Mouse (Mus musculus): ENCODE measurements around the gene 4930415O20Rik. TPM values are rescaled to one million over a fixed set of nuclear protein-coding genes. Genes with fewer than 3 reads are reported as not detected.

The 4930415O20Rik gene
- polyA plus RNA-seq (2021; fragmentation: Nextera tagmentation), result not detected in 2 replicates
- long read RNA-seq, experiment 1, result 0 reads
- long read RNA-seq, experiment 2, result 0 reads

DNA sequence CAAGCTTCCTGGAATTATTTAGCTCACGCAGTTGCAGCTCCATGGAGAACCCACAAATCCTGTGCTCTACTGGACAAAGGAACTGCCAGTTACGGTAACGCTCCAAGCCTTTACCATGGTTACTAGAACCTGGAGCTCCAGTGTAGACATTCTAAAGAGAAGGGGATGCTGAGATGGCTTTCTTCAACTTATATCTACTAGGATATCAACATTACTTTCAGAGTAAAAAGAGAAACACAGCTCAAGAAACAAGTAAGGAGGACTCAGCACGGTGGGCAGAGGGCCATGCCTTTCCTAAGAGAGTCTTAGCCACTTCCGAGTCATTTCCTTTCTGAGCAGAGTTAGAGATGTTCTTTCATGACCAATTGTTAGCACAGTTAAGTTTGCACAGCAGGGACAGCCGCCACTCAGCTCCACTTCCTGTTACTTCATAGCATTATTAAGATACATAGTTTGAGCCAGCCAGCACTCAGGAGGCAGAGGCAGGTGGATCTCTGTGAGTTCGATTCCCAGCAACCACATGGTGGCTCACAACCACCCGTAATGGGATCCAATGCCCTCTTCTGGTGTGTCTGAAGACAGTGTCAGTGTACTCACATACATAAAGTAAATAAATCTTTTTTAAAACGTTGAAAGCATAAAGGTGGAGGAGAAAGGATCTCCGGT, at the start of gene 4930415O20Rik, which contains the start of gene Ccnt1:
TSS of gene 4930415O20Rik (plus strand) at position 132 of the 666 bp plus-strand sequence.
TSS of gene Ccnt1 (minus strand) at position 51 of the 666 bp plus-strand sequence.

GRCm38 (mm10) chr15:98533881-98534627, 36.8 kb upstream of the 4930415O20Rik start, which contains the start of gene Kansl2:
Gene Kansl2, minus strand, starts transcription at chr15:98534264.

DNA sequence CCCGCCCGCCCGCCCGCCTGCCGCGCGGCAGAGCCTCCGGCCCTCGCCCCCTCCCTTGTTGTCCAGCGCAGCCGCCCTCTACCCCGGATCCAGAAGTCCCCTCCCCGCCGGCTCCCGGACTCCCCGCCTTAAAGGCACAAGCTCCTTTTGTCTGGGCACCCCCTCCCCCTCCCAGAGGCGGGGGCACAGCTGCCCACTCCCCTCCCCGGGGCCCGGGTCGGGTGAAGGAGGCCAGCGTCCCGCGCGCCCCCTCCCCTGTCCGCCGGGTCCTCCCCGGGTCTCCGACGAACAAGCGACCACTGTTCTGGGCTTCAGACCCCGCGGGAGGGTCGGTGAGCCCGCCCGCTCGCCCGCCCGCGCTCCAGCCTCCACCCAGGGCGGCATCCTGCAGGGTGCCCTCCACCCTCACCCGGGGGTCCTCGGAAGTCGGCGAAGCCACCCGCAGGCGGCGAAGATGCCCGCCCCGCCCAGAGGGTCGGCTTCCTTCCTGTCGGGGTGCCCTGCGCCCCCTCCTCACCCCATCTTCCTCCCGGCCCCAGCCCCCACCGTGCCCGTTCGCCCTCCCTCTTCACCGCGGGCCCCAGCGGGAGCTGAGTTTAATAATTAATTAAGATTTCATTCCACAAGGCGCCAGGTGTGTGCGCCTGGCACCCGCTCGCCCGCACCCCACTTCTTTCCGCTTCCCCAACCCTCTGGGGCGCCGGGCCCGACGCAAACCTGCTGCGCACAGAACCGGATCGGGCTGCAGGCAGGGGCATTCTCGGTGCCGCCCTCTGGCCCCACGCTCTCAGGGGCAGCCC, 38.7 kb downstream of the 4930415O20Rik start, which contains the start of gene Adcy6:
TSS of gene Adcy6 (minus strand) at position 746 of the 800 bp plus-strand sequence.

DNA sequence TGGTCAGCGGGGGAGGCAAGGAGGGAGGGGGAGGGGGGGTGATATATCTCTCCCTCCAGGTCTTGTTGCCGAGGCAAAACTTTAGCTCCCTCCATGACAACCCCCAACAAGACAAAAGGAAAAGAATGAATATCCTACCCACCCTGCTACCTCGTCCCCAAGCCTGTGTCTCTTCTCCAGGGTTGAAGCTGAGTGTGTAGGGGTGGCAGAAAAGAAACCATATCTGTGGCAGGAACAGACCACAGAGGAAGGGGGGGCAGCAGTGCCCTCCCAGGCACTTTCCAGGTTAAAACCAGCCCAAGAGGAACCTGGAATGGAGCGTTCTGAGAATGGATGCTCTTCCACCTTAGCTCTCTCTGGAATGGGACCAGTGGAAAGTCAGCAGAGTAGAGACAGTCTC, 59.7 kb downstream of the 4930415O20Rik start, which contains the start of gene Cacnb3:
TSS of gene Cacnb3 (plus strand) at position 301 of the 400 bp plus-strand sequence.

Other genes starting within 250 kb of the 4930415O20Rik start
- not detected in 2 replicates for gene Olfr284, start 230.0 kb upstream of the 4930415O20Rik start, polyA plus RNA-seq (2021; fragmentation: Nextera tagmentation)
- not detected in 2 replicates for gene Olfr283, start 190.1 kb upstream of the 4930415O20Rik start, polyA plus RNA-seq (2021; fragmentation: Nextera tagmentation)
- not detected in 2 replicates for gene Olfr282, start 139.8 kb upstream of the 4930415O20Rik start, polyA plus RNA-seq (2021; fragmentation: Nextera tagmentation)
- gene Olfr281, start 118.4 kb upstream of the 4930415O20Rik start, polyA plus RNA-seq (2021; fragmentation: Nextera tagmentation), result not detected in 2 replicates
- not detected in 2 replicates for gene OR5BS1P, start 101.1 kb upstream of the 4930415O20Rik start, polyA plus RNA-seq (2021; fragmentation: Nextera tagmentation)
- gene Lalba, start 88.3 kb upstream of the 4930415O20Rik start, polyA plus RNA-seq (2021; fragmentation: Nextera tagmentation), result not detected in 2 replicates
- gene Olfr279, start 78.6 kb upstream of the 4930415O20Rik start, polyA plus RNA-seq (2021; fragmentation: Nextera tagmentation), result 0.01 TPM in 1 of 2 replicates, not detected in the other
- gene Kansl2, start 36.7 kb upstream of the 4930415O20Rik start, polyA plus RNA-seq (2021; fragmentation: Nextera tagmentation), result 39.2 and 43.9 TPM in 2 replicates
- 21.6 and 24.3 TPM in 2 replicates for gene Ccnt1, start 81 bp upstream of the 4930415O20Rik start, polyA plus RNA-seq (2021; fragmentation: Nextera tagmentation)
- 2.3 and 3.5 TPM in 2 replicates for gene Adcy6, start 39.1 kb downstream of the 4930415O20Rik start, polyA plus RNA-seq (2021; fragmentation: Nextera tagmentation)
- gene Cacnb3, start 59.8 kb downstream of the 4930415O20Rik start, polyA plus RNA-seq (2021; fragmentation: Nextera tagmentation), result 69.9 and 113 TPM in 2 replicates
- gene Ddx23, start 91.9 kb downstream of the 4930415O20Rik start, polyA plus RNA-seq (2021; fragmentation: Nextera tagmentation), result 21.4 and 22.1 TPM in 2 replicates
- gene Rnd1, start 106.5 kb downstream of the 4930415O20Rik start, polyA plus RNA-seq (2021; fragmentation: Nextera tagmentation), result 18.2 and 20.5 TPM in 2 replicates
- gene Ccdc65, start 137.2 kb downstream of the 4930415O20Rik start, polyA plus RNA-seq (2021; fragmentation: Nextera tagmentation), result 8.6 and 9.4 TPM in 2 replicates
- 3.7 and 4.3 TPM in 2 replicates for gene Fkbp11, start 157.2 kb downstream of the 4930415O20Rik start, polyA plus RNA-seq (2021; fragmentation: Nextera tagmentation)
- gene Arf3, start 192.2 kb downstream of the 4930415O20Rik start, polyA plus RNA-seq (2021; fragmentation: Nextera tagmentation), result 83.7 and 260 TPM in 2 replicates
- gene Wnt10b, start 207.1 kb downstream of the 4930415O20Rik start, polyA plus RNA-seq (2021; fragmentation: Nextera tagmentation), result 0.10 TPM in 1 of 2 replicates, not detected in the other
- 0.93 and 1.6 TPM in 2 replicates for gene Wnt1, start 218.9 kb downstream of the 4930415O20Rik start, polyA plus RNA-seq (2021; fragmentation: Nextera tagmentation)
- 59.9 and 75.6 TPM in 2 replicates for gene Ddn, start 238.5 kb downstream of the 4930415O20Rik start, polyA plus RNA-seq (2021; fragmentation: Nextera tagmentation)

Data from left cerebral cortex, adult 6 months (tissue).